Mouse (Mus musculus) left cerebral cortex, adult 2 months (tissue): ENCODE data around the gene Gm10271. TPM values are rescaled to one million over a fixed set of nuclear protein-coding genes. Genes with fewer than 3 reads are reported as not detected.
A peak's percentile ranks its signal among the peaks of the same experiment; 100 is the strongest.

Experiments
- DNase-seq, 2 experiments: peaks; one replicate each; pipeline ENCODE4 v3.0.0; 2021 to 2022; ENCODE audit warnings: low spot score in 2 of 2, mixed read lengths in 1 of 2; ENCODE audit errors: extremely low spot score in 1 of 2
- H3K27ac ChIP-seq: fragments of 200-600 bp; 2 replicates; pipeline ENCODE4 v1.8.1; 2022
- H3K4me3 ChIP-seq: fragments of 200-600 bp; 2 replicates; pipeline ENCODE4 v1.8.1; 2022
- CTCF ChIP-seq: fragments of 200-600 bp; IDR thresholded peaks from 2 replicates; pipeline ENCODE4 v1.8.1; 2022; ENCODE audit warnings: antibody characterized with exemption, mild to moderate bottlenecking, moderate library complexity
- intact Hi-C: fragments of 180-260 bp; cut with DNase I; formaldehyde crosslinking; loops from one replicate; pipeline ENCODE4 v1.15.1; 2025
- total RNA-seq, 2 experiments: library from RNA; stranded (reverse); gene quantifications; 2 replicates each; pipeline ENCODE4 v1.2.3; 2021

Gm10271 gene
- total RNA-seq, 2 experiments from 2014 or later: not detected

- no peak for TF ChIP-seq CTCF
- Histone ChIP-seq H3K27ac (no peak overlapping the region), H3K4me3 (no peak overlapping the region)
- intact Hi-C loops: no loop called here
- no peak for DNase-seq
These were observed 23.8 kb upstream of the Gm10271 start for GRCm38 (mm10) chr10:116996236-116996600.

DNA sequence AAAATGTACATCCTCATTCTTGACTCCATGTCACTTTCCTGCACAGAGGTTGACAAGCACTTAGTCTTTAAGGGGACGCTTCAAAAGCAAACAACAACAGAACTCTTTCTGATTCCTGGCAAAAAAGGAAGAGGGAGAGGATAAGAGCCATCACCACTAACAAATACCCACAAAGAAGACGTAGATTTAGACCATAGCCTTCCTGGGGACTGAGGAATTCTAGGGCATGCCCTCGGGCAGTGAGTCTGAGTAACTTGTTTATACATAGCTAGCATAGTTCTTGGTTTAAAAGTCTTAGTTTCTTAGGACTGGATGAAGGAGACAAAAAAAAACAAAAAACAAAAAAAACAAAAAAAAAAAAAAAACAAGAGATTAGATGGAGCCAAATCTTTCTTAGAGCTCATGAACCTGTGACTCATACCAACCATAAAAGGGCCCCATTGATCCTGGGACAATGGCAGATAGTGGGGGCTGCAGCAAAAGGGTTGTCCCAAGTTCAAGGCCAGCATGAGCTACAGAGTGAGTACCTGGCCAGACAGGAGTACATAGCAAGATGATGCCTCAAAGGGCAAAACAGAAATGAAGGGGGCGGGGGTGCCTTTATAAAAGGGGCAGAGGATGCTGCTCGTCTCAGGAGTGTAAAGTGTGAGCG, 23.3 kb upstream of the Gm10271 start:
- no peak for DNase-seq

DNA sequence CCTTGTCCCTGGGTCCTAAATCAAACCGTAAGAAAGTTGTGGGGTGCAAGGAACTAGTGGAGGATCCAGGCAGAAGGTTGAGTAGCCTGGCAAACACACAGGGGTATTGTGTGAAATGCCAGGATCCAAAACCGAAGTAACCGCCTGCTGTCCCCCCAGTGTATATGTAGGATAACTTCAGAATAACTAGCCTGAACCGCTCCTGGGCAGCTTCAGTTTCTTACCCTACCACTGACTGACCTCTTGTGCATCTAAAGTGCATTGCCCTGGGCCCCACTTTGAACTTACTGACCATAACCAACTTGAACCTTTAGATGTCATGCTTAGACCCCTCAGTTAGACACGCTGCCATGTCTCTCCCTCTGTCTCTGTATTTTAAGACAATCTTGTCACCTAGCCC, 22.8 kb upstream of the Gm10271 start:
- TF ChIP-seq CTCF: no peak
- DNase-seq: no peak
- intact Hi-C loops: no loop called here
- no peak overlapping the region for H3K27ac ChIP-seq
- no peak overlapping the region for H3K4me3 ChIP-seq

More for the DNA sequence above, 23.3 kb upstream of the Gm10271 start:
- Histone ChIP-seq H3K27ac (no peak overlapping the region), H3K4me3 (no peak overlapping the region)
- TF ChIP-seq CTCF: no peak
- intact Hi-C loops: no loop called here

- no peak for DNase-seq
- intact Hi-C loops: no loop called here
- no peak for TF ChIP-seq CTCF
- Histone ChIP-seq H3K27ac (no peak overlapping the region), H3K4me3 (no peak overlapping the region)
These were observed 21.6 kb upstream of the Gm10271 start for GRCm38 (mm10) chr10:116993971-116994370.

DNA sequence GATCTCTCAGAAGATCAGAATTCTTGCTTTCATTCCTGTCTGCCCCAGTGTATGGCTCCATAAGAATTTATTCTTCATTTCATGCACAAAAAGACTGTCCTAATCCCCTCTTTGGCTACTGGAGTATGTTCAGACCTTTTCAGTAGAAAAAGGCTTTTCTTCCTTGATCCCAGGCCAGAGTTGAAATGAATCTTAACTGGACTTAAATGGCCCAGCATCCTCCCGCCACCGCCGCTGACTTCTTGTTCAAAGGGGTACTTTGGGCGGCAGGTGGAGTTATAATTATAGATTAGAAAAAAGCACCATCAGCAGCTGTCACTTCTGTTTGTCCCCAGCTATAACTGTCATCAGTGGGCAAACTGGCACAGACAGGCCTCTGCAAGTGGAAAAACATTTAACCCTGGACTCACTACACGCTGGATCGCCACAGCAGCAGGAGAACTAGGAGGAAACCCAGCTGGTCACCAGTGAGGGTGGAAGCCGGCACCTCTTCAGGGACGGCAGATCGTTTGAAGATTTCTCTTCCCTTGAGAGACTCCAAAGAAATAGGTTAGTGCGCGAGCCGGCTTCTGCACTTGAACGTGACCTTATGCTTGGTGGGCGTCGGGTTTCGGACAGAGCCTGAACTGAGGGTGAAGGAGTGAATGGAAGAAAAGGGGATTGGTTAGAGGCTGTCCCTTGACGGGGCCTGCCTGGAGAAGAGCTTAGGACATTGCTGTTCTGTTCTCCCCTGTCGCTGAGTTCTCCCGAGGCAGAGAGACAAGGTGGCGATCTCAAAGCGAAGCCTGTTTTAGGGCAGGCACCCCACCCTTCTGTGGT, 14.1 kb upstream of the Gm10271 start, which contains the start of gene Best3:
Best3 (plus strand) TSS at position 51 of the 819 bp plus-strand sequence.
- Histone ChIP-seq H3K4me3 (no peak within 1 kb of the TSS), H3K27ac (no peak within 1 kb of the TSS)
- TF ChIP-seq CTCF: no peak
- no peak for DNase-seq
- intact Hi-C loops: no loop called here

GRCm38 (mm10) chr10:116984836-116985235, 12.4 kb upstream of the Gm10271 start:
- H3K4me3 ChIP-seq: no peak overlapping the region
- intact Hi-C loops: no loop called here
- H3K27ac ChIP-seq: no peak overlapping the region
- DNase-seq: no peak
- no peak for TF ChIP-seq CTCF

DNA sequence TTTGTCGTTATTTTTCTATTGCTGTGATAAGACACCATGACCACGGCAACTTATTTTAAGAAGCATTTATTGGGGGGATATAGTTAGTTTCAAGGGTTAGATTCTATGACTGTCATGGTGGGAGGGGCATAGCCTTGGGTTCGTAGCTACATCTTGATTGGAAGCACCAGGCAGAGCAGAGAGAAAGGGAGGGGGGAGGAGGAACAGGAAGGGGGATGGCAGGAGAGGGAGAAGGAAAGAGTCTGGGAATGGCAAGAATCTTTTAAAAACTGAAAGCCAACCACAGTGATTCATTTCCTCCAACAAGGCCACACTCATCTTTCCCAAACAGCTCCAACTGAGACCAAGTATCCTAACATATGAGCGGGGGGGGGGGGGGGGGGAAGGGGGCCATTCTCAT, 10.1 kb upstream of the Gm10271 start:
- Histone ChIP-seq H3K4me3 (no peak overlapping the region), H3K27ac (no peak overlapping the region)
- no peak for TF ChIP-seq CTCF
- intact Hi-C loops: no loop called here
- DNase-seq: no peak

GRCm38 (mm10) chr10:116980888-116981287, 8.5 kb upstream of the Gm10271 start:
- no peak for DNase-seq
- TF ChIP-seq CTCF: peak; percentile 45
- intact Hi-C loops: no loop called here
- Histone ChIP-seq H3K4me3 (no peak overlapping the region), H3K27ac (no peak overlapping the region)

DNA sequence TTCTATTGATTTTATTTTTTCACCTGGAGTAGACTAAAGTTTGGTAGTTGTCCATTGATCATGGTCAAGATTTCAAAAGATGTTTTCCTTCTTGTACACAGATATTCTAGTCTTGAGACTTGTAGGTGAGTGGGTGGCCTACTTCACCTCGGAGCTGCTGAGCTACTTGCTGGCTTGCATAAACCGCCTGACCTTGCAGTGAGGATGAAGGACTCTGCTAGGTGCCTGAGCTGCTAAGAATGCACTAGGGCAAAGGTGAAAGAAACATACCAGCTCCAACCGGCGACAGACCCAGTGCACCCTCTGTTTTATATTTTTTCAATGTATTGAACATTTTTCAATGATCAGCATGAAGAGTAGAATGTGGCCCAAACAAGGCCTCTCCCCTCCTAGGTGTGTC, 7.9 kb upstream of the Gm10271 start:
- intact Hi-C loops: no loop called here
- no peak for DNase-seq

GRCm38 (mm10) chr10:116978841-116979240, 6.4 kb upstream of the Gm10271 start:
- TF ChIP-seq CTCF: no peak
- no peak for DNase-seq
- intact Hi-C loops: no loop called here
- H3K4me3 ChIP-seq: no peak overlapping the region
- H3K27ac ChIP-seq: no peak overlapping the region

More for the DNA sequence above, 7.9 kb upstream of the Gm10271 start:
- Histone ChIP-seq H3K27ac (no peak overlapping the region), H3K4me3 (no peak overlapping the region)
- TF ChIP-seq CTCF: no peak

DNA sequence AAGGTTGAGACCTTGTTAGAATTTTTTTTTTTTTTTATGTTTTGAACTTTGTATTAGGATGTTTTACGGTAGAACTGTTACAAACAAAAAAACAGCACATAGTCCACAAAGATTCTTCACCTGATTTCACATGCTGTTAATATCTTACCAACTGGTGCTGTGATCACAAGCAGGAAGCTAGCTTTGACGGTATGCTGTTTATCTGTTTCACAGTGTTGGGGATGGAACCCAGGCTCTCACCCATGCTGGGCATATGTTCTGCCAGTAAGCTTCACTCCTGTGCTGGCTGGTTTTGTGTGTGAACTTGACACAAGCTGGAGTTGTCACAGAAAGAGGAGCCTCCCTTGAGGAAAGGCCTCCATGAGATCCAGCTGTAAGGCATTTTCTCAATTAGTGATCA, 5.4 kb upstream of the Gm10271 start:
- no peak for DNase-seq
- intact Hi-C loops: no loop called here
- Histone ChIP-seq H3K27ac (no peak overlapping the region), H3K4me3 (no peak overlapping the region)
- TF ChIP-seq CTCF: no peak

- intact Hi-C loops: no loop called here
- Histone ChIP-seq H3K27ac (no peak overlapping the region), H3K4me3 (no peak overlapping the region)
- no peak for DNase-seq
- no peak for TF ChIP-seq CTCF
These were observed 5.0 kb upstream of the Gm10271 start for GRCm38 (mm10) chr10:116977455-116977854.
